Mouse (Mus musculus): ENCODE data around the gene Ctdspl2. TPM values are rescaled to one million over a fixed set of nuclear protein-coding genes. Genes with fewer than 3 reads are reported as not detected.

Ctdspl2 gene
- total RNA-seq, 2 experiments from 2014 or later: 4.9 to 7.8 TPM

DNA sequence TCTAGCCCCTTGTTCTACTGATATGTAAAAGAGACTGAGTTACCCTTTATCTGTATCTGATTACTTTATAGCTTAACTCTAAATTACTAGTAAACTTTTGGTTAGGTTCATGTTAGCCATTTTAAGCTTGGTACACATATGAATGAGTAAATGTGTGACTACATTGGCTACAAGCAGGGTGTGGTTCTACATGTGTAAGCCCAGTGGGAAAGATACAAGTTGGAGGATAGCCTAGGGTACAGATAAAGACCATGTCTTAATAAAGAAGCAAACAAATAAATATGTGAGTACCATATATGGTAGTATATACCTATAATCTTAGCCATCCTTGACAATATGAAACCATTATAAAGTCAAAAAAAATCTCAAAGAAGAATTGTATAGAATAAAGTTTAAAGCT lies 88.1 kb downstream of the Ctdspl2 start:
- DNase-seq (ENCODE audit: low spot score): no peak

DNA sequence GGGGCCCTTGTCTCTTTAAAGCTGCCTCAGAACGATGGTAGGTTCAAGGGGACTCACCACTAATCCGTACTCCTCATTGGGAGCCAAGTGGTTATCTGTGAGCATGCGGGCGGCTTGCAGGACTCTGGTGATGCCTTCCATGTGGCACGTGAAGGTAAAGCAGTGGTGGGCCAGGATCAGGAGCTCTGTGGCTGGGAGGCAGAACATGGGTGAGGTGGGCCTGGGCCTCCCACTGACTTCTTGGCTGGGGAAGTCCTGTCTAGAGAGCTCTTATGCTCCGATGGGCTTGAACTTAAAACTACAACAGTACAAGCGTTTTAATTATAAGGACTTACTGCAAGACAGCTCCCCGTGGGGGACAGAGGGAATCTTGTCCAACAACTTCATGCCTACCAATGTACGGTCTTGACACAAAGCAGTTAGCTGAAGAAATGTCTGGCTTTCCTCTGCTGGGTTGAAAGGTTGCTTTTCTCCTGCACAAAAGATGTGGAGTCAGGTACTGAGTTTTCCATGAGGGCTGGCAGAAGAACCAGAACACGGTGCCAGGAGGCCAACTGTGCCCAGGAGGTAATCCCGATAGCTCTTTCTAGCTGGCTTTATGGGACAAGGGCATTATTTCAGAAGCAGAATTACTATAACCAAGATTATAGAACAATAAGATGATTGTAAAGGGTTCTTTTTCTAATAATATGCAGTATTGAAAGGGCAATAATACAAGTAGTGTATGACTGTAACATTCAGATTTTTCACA lies 103.7 kb downstream of the Ctdspl2 start:
- peak; percentile 28 for DNase-seq (ENCODE audit: low spot score)

Small RNAs within 50 kb of the gene (microRNA-seq; reads per million reads assigned to microRNA genes)
- gene Gm47314: not detected

Other genes starting within 250 kb of the Ctdspl2 start
- gene Frmd5, start 148.9 kb upstream of the Ctdspl2 start, total RNA-seq (2021): under 1 TPM in 1 of 2 experiments, not detected in 1; 0.09 TPM
- 1 to 10 TPM; 6.6 to 6.8 TPM for gene Casc4, start 89.0 kb upstream of the Ctdspl2 start, total RNA-seq (2021)
- not detected for gene Mageb3, start 91 bp downstream of the Ctdspl2 start, total RNA-seq (2021)
- 10 to 100 TPM; 31.2 to 35.6 TPM for gene Eif3j1, start 72.5 kb downstream of the Ctdspl2 start, total RNA-seq (2021)
- 1 to 10 TPM; 5.8 to 6.4 TPM for gene Spg11, start 162.4 kb downstream of the Ctdspl2 start, total RNA-seq (2021)
- gene B2m, start 191.7 kb downstream of the Ctdspl2 start, total RNA-seq (2021): 100 to 1,000 TPM in 1 of 2 experiments, 10 to 100 TPM in 1; 82.2 to 128 TPM
- gene Trim69, start 204.7 kb downstream of the Ctdspl2 start, total RNA-seq (2021): not detected
- gene Patl2, start 230.2 kb downstream of the Ctdspl2 start, total RNA-seq (2021): not detected
- not detected for gene Terb2, start 230.3 kb downstream of the Ctdspl2 start, total RNA-seq (2021)